Mouse (Mus musculus) midbrain, postnatal 0 days (tissue): Measurements from ENCODE around the gene Scgb3a1. TPM values are rescaled to one million over a fixed set of nuclear protein-coding genes. Genes with fewer than 3 reads are reported as not detected.

ENCODE experiments used
- ATAC-seq: fragments of 200-750 bp; cut with Nextera tagmentation; 2 replicates; pipeline ENCODE4 v1.8.0; 2017; ENCODE audit warnings: moderate number of reproducible peaks, mild to moderate bottlenecking, moderate TSS enrichment, moderate library complexity; ENCODE audit not compliant: low FRiP score
- DNase-seq: peaks from one replicate; pipeline ENCODE4 v3.0.0-alpha.2; 2015; ENCODE audit warnings: low spot score
- H3K27ac ChIP-seq: fragments of 300-500 bp; sonication (generic); 2 replicates; pipeline ENCODE4 v1.5.1; 2014; ENCODE audit warnings: low read depth, mild to moderate bottlenecking, low read length, mixed read lengths
- H3K27me3 ChIP-seq: fragments of 300-500 bp; sonication (generic); 2 replicates; pipeline ENCODE4 v1.6.1; 2014; ENCODE audit warnings: low read length, control low read depth, mixed read lengths; ENCODE audit not compliant: insufficient read depth
- H3K36me3 ChIP-seq: fragments of 300-500 bp; sonication (generic); 2 replicates; pipeline ENCODE4 v1.6.1; 2014; ENCODE audit warnings: low read length, control low read depth, mixed read lengths; ENCODE audit not compliant: insufficient read depth
- H3K4me1 ChIP-seq: fragments of 300-500 bp; sonication (generic); 2 replicates; pipeline ENCODE4 v1.6.1; 2014; ENCODE audit warnings: mild to moderate bottlenecking, control low read depth, antibody characterized with exemption, low read length, mixed read lengths; ENCODE audit not compliant: insufficient read depth
- H3K4me2 ChIP-seq: fragments of 300-500 bp; sonication (generic); 2 replicates; pipeline ENCODE4 v1.6.1; 2014; ENCODE audit warnings: low read depth, mild to moderate bottlenecking, low read length, mixed read lengths; ENCODE audit not compliant: poor library complexity, severe bottlenecking
- H3K4me3 ChIP-seq: fragments of 300-500 bp; sonication (generic); 2 replicates; pipeline ENCODE4 v1.5.1; 2014; ENCODE audit warnings: low read depth, mild to moderate bottlenecking, low read length, moderate library complexity
- H3K9ac ChIP-seq: fragments of 300-500 bp; sonication (generic); replicated peaks from 2 replicates; pipeline ENCODE4 v1.6.1; 2014; ENCODE audit warnings: mild to moderate bottlenecking, low read length, moderate library complexity, mixed read lengths; ENCODE audit not compliant: poor library complexity, severe bottlenecking
- H3K9me3 ChIP-seq: fragments of 300-500 bp; sonication (generic); 2 replicates; pipeline ENCODE4 v1.6.1; 2016; ENCODE audit warnings: low read length, control low read depth
- CTCF ChIP-seq: IDR thresholded peaks from 2 replicates; pipeline ENCODE4 v1.5.1; 2016; ENCODE audit warnings: antibody characterized with exemption, mild to moderate bottlenecking
- WGBS: fragments of 180-500 bp; shearing (Covaris S2); extraction: QIAGEN DNeasy Blood & Tissue Kit; methylation state at CpG from one replicate; pipeline ENCODE4 v1.1.7; 2014; 5-methylcytosine and 5-hydroxymethylcytosine counted together
- polyA plus RNA-seq: library from polyadenylated mRNA; unstranded; fragments of >200 nt; fragmentation: Nextera tagmentation; extraction: Ambion mirVana; gene quantifications from 2 replicates; pipeline ENCODE4 v1.2.1, GENCODE M21; 2015
- total RNA-seq: library from RNA; depleted of rRNA; stranded (reverse); fragments of >200 nt; gene quantifications from 2 replicates; pipeline ENCODE4 v1.2.3, GENCODE M21; 2014

Gene Scgb3a1
- total and polyA plus RNA-seq, 2 experiments from 2014 or later = 0.59 TPM; not detected in 1

GRCm38 (mm10) chr11:49626748-49627147, 36.7 kb upstream of the Scgb3a1 start:
- Histone ChIP-seq H3K4me1 (no peaks in the 10 kb centered on the region), H3K36me3 (no peaks in the 10 kb centered on the region), H3K27me3 (no peaks in the 10 kb centered on the region), H3K4me3 (no peak overlapping the region), H3K9ac (no peak overlapping the region), H3K27ac (no peak overlapping the region), H3K9me3 (no peaks in the 10 kb centered on the region), H3K4me2 (no peak overlapping the region)
- DNase-seq (no peak), ATAC-seq (no peak)
- 67% methylated on average over 8 of the region's 8 CpGs for WGBS
- TF ChIP-seq CTCF = no peak

GRCm38 (mm10) chr11:49631154-49631553, 32.3 kb upstream of the Scgb3a1 start:
- H3K27me3 ChIP-seq = peaks cover 22% of the 10 kb centered on the region; the same call in 1 of the 2 replicates
- peak; percentile 47 for TF ChIP-seq CTCF
- no peak overlapping the region for H3K4me2 ChIP-seq
- ATAC-seq (no peak), DNase-seq (no peak)
- H3K4me1 ChIP-seq = 0 out of 2 replicates have a peak, but pooled peaks cover 4% of the 10 kb centered on the region
- no peak overlapping the region for H3K27ac ChIP-seq
- H3K36me3 ChIP-seq = no peaks in the 10 kb centered on the region
- WGBS = 45% methylated on average over 3 of the region's 3 CpGs
- no peaks in the 10 kb centered on the region for H3K9me3 ChIP-seq
- no peak overlapping the region for H3K9ac ChIP-seq
- H3K4me3 ChIP-seq = no peak overlapping the region

GRCm38 (mm10) chr11:49632256-49632655, 31.2 kb upstream of the Scgb3a1 start:
- WGBS = 80% methylated on average over 2 of the region's 2 CpGs
- H3K4me2 ChIP-seq = no peak overlapping the region
- ATAC-seq = no peak
- H3K27ac ChIP-seq = no peak overlapping the region
- 0 out of 2 replicates have a peak, but pooled peaks cover 4% of the 10 kb centered on the region for H3K4me1 ChIP-seq
- no peak for TF ChIP-seq CTCF
- no peaks in the 10 kb centered on the region for H3K36me3 ChIP-seq
- H3K9ac ChIP-seq = no peak overlapping the region
- H3K27me3 ChIP-seq = peaks cover 27% of the 10 kb centered on the region; the same call in 1 of the 2 replicates
- no peak for DNase-seq
- H3K9me3 ChIP-seq = no peaks in the 10 kb centered on the region
- no peak overlapping the region for H3K4me3 ChIP-seq

- peak; percentile 45 for TF ChIP-seq CTCF
- H3K4me3 ChIP-seq = peak overlapping the region; percentile 34
- no peaks in the 10 kb centered on the region for H3K9me3 ChIP-seq
- H3K27ac ChIP-seq = no peak overlapping the region
- WGBS = 9% methylated on average over 22 of the region's 22 CpGs
- no peak for DNase-seq
- H3K36me3 ChIP-seq = no peaks in the 10 kb centered on the region
- peaks cover 30% of the 10 kb centered on the region; the same call in 1 of the 2 replicates for H3K27me3 ChIP-seq
- H3K4me1 ChIP-seq = 0 out of 2 replicates have a peak, but pooled peaks cover 4% of the 10 kb centered on the region
- peak overlapping the region; percentile 54 for H3K4me2 ChIP-seq
- peak overlapping the region; percentile 39; the same call in 1 of the 2 replicates for H3K9ac ChIP-seq
- 0 out of 2 replicates have a peak, but pooled peaks have one; percentile 14 for ATAC-seq
These were observed 29.3 kb upstream of the Scgb3a1 start for GRCm38 (mm10) chr11:49634101-49634500.

- no peak overlapping the region for H3K9ac ChIP-seq
- H3K36me3 ChIP-seq = no peaks in the 10 kb centered on the region
- no peak for DNase-seq
- H3K4me3 ChIP-seq = no peak overlapping the region
- no peak for ATAC-seq
- no peak overlapping the region for H3K4me2 ChIP-seq
- H3K4me1 ChIP-seq = 0 out of 2 replicates have a peak, but pooled peaks cover 4% of the 10 kb centered on the region
- no peaks in the 10 kb centered on the region for H3K9me3 ChIP-seq
- H3K27me3 ChIP-seq = peaks cover 30% of the 10 kb centered on the region; the same call in 1 of the 2 replicates
- no peak overlapping the region for H3K27ac ChIP-seq
- WGBS = 75% methylated on average over 6 of the region's 6 CpGs
- TF ChIP-seq CTCF = no peak
These were observed 27.7 kb upstream of the Scgb3a1 start for GRCm38 (mm10) chr11:49635671-49636070.

GRCm38 (mm10) chr11:49636449-49636848, 27.0 kb upstream of the Scgb3a1 start:
- Histone ChIP-seq H3K27me3 (peaks cover 30% of the 10 kb centered on the region; the same call in 1 of the 2 replicates), H3K9me3 (no peaks in the 10 kb centered on the region), H3K4me2 (0 out of 2 replicates have a peak overlapping the region, but pooled peaks have one; percentile 7), H3K4me3 (no peak overlapping the region), H3K27ac (no peak overlapping the region), H3K9ac (no peak overlapping the region), H3K4me1 (0 out of 2 replicates have a peak, but pooled peaks cover 4% of the 10 kb centered on the region), H3K36me3 (no peaks in the 10 kb centered on the region)
- ATAC-seq = no peak
- TF ChIP-seq CTCF = peak; percentile 72
- peak; percentile 21 for DNase-seq
- 5% methylated on average over 11 of the region's 11 CpGs for WGBS
